Mouse (Mus musculus) retina, embryonic 14.5 days (tissue): ENCODE data around the gene Ano6.
"Not testable (repeated sequence)": the region's sequence is repeated elsewhere in the genome, so short reads cannot be mapped to it uniquely, and the experiment has no call there.

Experiments used
- DNase-seq: peaks from one replicate; pipeline ENCODE4 v3.0.0-alpha.2; 2015; ENCODE audit warnings: low spot score

The Ano6 gene

GRCm38 (mm10) chr15:95828018-95828646 is 37.5 kb downstream of the Ano6 start:
- DNase-seq, result not testable (repeated sequence)

- DNase-seq, result no peak
Observed at GRCm38 (mm10) chr15:95828647-95829254, 38.1 kb downstream of the Ano6 start.

GRCm38 (mm10) chr15:95829553-95830205 is 39.0 kb downstream of the Ano6 start:
- no peak for DNase-seq

GRCm38 (mm10) chr15:95830206-95830560 is 39.5 kb downstream of the Ano6 start:
- no peak for DNase-seq

GRCm38 (mm10) chr15:95833292-95833691 is 42.6 kb downstream of the Ano6 start:
- DNase-seq, result no peak

- no peak for DNase-seq
Observed at GRCm38 (mm10) chr15:95836077-95836476, 45.4 kb downstream of the Ano6 start.

- no peak for DNase-seq
Observed at GRCm38 (mm10) chr15:95836646-95837434, 46.2 kb downstream of the Ano6 start.

- DNase-seq, result no peak
Observed at GRCm38 (mm10) chr15:95837570-95837969, 46.9 kb downstream of the Ano6 start.

GRCm38 (mm10) chr15:95838171-95839020 is 47.8 kb downstream of the Ano6 start:
- no peak for DNase-seq

GRCm38 (mm10) chr15:95839789-95840188 is 49.1 kb downstream of the Ano6 start:
- no peak for DNase-seq

- no peak for DNase-seq
Observed at GRCm38 (mm10) chr15:95843183-95843949, 52.7 kb downstream of the Ano6 start.

- DNase-seq, result no peak
Observed at GRCm38 (mm10) chr15:95844412-95844811, 53.8 kb downstream of the Ano6 start.

GRCm38 (mm10) chr15:95846102-95846501 is 55.5 kb downstream of the Ano6 start:
- DNase-seq, result no peak

GRCm38 (mm10) chr15:95848493-95849064 is 57.9 kb downstream of the Ano6 start:
- no peak for DNase-seq

- DNase-seq, result no peak
Observed at GRCm38 (mm10) chr15:95849513-95850411, 59.1 kb downstream of the Ano6 start.

GRCm38 (mm10) chr15:95850546-95850945 is 59.9 kb downstream of the Ano6 start:
- DNase-seq, result no peak

- no peak for DNase-seq
Observed at GRCm38 (mm10) chr15:95855051-95855844, 64.6 kb downstream of the Ano6 start.

GRCm38 (mm10) chr15:95855953-95856352 is 65.3 kb downstream of the Ano6 start:
- no peak for DNase-seq
